Mouse (Mus musculus) natural killer cell, adult 2 months (primary cell): ENCODE data around the gene Cyp2d9.
A peak's percentile ranks its signal among the peaks of the same experiment; 100 is the strongest.
"Not testable (repeated sequence)": the region's sequence is repeated elsewhere in the genome, so short reads cannot be mapped to it uniquely, and the experiment has no call there.

Source experiments
- DNase-seq, 2 experiments: peaks; one replicate each; pipeline ENCODE4 v3.0.0; 2022; ENCODE audit warnings: low spot score in 2 of 2

The Cyp2d9 gene

GRCm38 (mm10) chr15:82433137-82433536 lies at the start of gene Cyp2d9:
Cyp2d9 (plus strand) TSS chr15:82433437.
- no peak for DNase-seq

GRCm38 (mm10) chr15:82385729-82386128 lies 47.5 kb upstream of the Cyp2d9 start:
- no peak for DNase-seq

- DNase-seq, result not testable (repeated sequence)
Observed at GRCm38 (mm10) chr15:82389916-82390315, 43.3 kb upstream of the Cyp2d9 start.

GRCm38 (mm10) chr15:82393922-82394321 lies 39.3 kb upstream of the Cyp2d9 start, which contains the start of gene Cyp2d11:
Cyp2d11 (minus strand) TSS chr15:82394022.
- not testable (repeated sequence) for DNase-seq

- not testable (repeated sequence) for DNase-seq
Observed at GRCm38 (mm10) chr15:82395955-82396354, 37.3 kb upstream of the Cyp2d9 start.

- DNase-seq, result no peak
Observed at GRCm38 (mm10) chr15:82401516-82401915, 31.7 kb upstream of the Cyp2d9 start.

GRCm38 (mm10) chr15:82402106-82402505 lies 31.1 kb upstream of the Cyp2d9 start:
- no peak for DNase-seq

GRCm38 (mm10) chr15:82402741-82403140 lies 30.5 kb upstream of the Cyp2d9 start:
- no peak for DNase-seq

- no peak for DNase-seq
Observed at GRCm38 (mm10) chr15:82403606-82404005, 29.6 kb upstream of the Cyp2d9 start.

GRCm38 (mm10) chr15:82404163-82404562 lies 29.1 kb upstream of the Cyp2d9 start:
- DNase-seq, result no peak

GRCm38 (mm10) chr15:82406981-82407380 lies 26.3 kb upstream of the Cyp2d9 start, which contains the start of gene Cyp2d10:
Cyp2d10 (minus strand) TSS chr15:82407195.
- DNase-seq, result no peak

GRCm38 (mm10) chr15:82407536-82407935 lies 25.7 kb upstream of the Cyp2d9 start:
- DNase-seq, result no peak

GRCm38 (mm10) chr15:82416797-82417789 lies 16.1 kb upstream of the Cyp2d9 start:
- DNase-seq, result peak; percentile 55 to 70

- no peak for DNase-seq
Observed at GRCm38 (mm10) chr15:82418616-82419015, 14.6 kb upstream of the Cyp2d9 start.

- DNase-seq, result no peak
Observed at GRCm38 (mm10) chr15:82422935-82423334, 10.3 kb upstream of the Cyp2d9 start.

GRCm38 (mm10) chr15:82423471-82423870 lies 9.8 kb upstream of the Cyp2d9 start:
- no peak for DNase-seq

GRCm38 (mm10) chr15:82433621-82434020 lies 384 bp downstream of the Cyp2d9 start:
- DNase-seq, result no peak

GRCm38 (mm10) chr15:82434541-82434940 lies 1.3 kb downstream of the Cyp2d9 start:
- DNase-seq, result no peak

GRCm38 (mm10) chr15:82435011-82435410 lies 1.8 kb downstream of the Cyp2d9 start:
- no peak for DNase-seq

GRCm38 (mm10) chr15:82435606-82436005 lies 2.4 kb downstream of the Cyp2d9 start:
- DNase-seq, result no peak

- DNase-seq, result no peak
Observed at GRCm38 (mm10) chr15:82437975-82438617, 4.9 kb downstream of the Cyp2d9 start.

GRCm38 (mm10) chr15:82443658-82444057 lies 10.4 kb downstream of the Cyp2d9 start:
- DNase-seq, result no peak

- DNase-seq, result no peak
Observed at GRCm38 (mm10) chr15:82445196-82445595, 12.0 kb downstream of the Cyp2d9 start.
